Mouse (Mus musculus) brain, embryonic 18.5 days (tissue): Measurements from ENCODE around the gene Ipo7.

Source experiments
- DNase-seq: peaks from one replicate; pipeline ENCODE4 v3.0.0-alpha.2; 2012; ENCODE audit warnings: low read depth, low spot score

Gene Ipo7

DNA sequence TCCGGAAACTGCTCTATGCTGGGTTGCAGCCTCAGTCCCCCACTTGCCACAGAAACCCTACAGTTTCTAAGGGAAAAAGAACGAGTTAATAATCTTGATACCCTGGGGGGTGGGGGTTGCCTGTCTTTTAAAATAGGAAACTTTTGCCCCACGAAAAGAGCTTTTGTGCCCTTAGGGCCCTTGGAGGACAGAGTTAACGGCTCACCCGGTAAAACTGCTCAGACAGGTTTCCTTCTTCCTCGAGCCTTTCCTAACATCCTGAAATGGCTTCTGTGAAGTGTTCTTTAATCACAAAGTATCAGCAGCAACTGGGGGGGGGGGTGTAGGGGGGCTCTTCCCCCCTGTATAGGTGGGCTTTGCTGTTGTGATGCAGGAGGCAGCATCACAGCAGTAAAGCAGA, 82.8 kb downstream of the Ipo7 start:
- no peak for DNase-seq

DNA sequence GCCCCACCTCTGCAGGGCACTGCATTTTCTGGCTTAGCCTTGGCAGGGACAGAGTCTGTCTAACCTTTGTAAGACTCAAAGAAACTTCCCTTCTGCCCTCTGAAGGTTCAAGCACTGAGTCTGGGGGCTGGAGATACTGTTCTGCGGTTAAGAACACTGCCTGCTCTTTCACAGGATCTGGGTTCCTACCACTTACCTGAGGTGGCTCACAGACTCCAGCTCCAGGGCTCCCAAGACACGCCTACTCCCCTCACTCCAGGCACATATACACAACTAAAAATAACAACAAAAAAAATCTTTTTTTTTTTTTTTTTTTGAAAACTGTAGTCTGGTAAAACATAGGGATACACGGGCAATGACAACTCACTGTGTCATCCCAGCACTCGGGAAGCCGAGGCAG, 83.2 kb downstream of the Ipo7 start:
- no peak for DNase-seq

DNA sequence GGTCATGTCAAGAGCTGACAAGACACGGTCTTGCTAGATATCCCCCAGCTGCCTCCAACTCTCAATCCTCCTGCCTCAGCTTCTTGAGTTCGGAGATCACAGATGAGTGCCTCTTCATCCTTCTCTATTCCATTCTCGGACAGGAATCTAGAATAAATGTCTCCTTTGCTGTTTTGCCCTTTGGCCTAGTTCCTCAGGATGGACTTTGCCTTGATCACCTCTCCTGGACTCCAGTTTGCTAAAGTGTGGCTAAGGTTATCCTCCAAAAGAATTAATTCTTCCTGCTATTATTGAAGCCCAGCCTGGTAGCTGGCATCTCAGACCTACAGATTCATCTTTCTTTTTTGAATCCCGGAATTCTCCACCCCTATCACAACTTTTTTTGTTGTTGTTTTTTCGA, 87.0 kb downstream of the Ipo7 start:
- DNase-seq, result no peak
